Mouse (Mus musculus): ENCODE measurements around the gene Ect2l.

- TF ChIP-seq CTCF (IDR thresholded peaks at IDR 0.05; ENCODE audit: low read depth, low read length) (no peak), TAL1 (conservative IDR thresholded peaks at IDR 0.05; ENCODE audit: low read depth, low read length) (no peak), POLR2AphosphoS5 (IDR thresholded peaks at IDR 0.05; ENCODE audit: insufficient replicate concordance, low read depth, low read length) (no peak), GATA1 (IDR thresholded peaks at IDR 0.05; ENCODE audit: borderline replicate concordance, low read length) (no peak)
Observed at GRCm38 (mm10) chr10:18210119-18210518, 571 bp downstream of the Ect2l start.
